Mouse (Mus musculus) cortical plate, adult 2 months (tissue): ENCODE results near the gene Wdr49.

ENCODE experiments used
- CTCF ChIP-seq: fragments of 200-500 bp; IDR thresholded peaks from 2 replicates; pipeline ENCODE4 v1.5.1; 2011; ENCODE audit warnings: mild to moderate bottlenecking, control low read depth, low read length; ENCODE audit not compliant: insufficient read depth; ENCODE audit errors: extremely low read depth
- POLR2A ChIP-seq: fragments of 200-500 bp; IDR thresholded peaks from 2 replicates; pipeline ENCODE4 v1.6.1; 2011; ENCODE audit warnings: mild to moderate bottlenecking, low read length, control low read depth; ENCODE audit not compliant: insufficient read depth; ENCODE audit errors: extremely low read depth

DNA sequence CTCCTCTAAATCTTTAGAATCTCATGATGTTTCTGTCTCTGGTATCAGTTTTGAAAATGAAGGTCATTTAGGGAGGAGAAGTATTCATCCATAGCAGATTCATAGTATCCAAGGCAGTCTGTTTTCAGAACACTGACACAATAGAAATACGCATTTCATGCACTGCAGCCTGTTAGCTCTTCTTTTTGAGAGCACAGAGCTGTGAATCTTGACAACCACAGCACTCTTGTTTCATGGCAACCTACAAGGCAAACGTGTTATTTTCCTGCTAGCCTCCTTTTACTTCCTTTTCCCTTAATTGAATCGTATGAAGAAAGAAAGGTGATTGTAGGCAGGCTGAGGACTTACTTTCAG, 184.2 kb downstream of the Wdr49 start:
- TF ChIP-seq POLR2A (no peak), CTCF (no peak)
